Mouse (Mus musculus) ES-Bruce4 (cell line): Measurements from ENCODE around the gene Sh2b3. TPM values are rescaled to one million over a fixed set of nuclear protein-coding genes. Genes with fewer than 3 reads are reported as not detected.

Source experiments
- H3K27ac ChIP-seq: 2 replicates; pipeline ENCODE4 v1.5.1; 2012; ENCODE audit warnings: low read length, inconsistent platforms; ENCODE audit not compliant: insufficient read depth
- H3K27me3 ChIP-seq: 2 replicates; pipeline ENCODE4 v1.6.1; 2012; ENCODE audit warnings: mild to moderate bottlenecking, low read length, inconsistent platforms; ENCODE audit not compliant: control insufficient read depth, poor library complexity, insufficient read depth, severe bottlenecking
- H3K36me3 ChIP-seq: 2 replicates; pipeline ENCODE4 v1.6.1; 2012; ENCODE audit warnings: inconsistent platforms, mild to moderate bottlenecking, low read length, moderate library complexity; ENCODE audit not compliant: control insufficient read depth, poor library complexity, insufficient read depth, severe bottlenecking
- H3K4me1 ChIP-seq: one replicate; pipeline ENCODE4 v1.8.1; 2011; ENCODE audit warnings: low read length; ENCODE audit not compliant: control insufficient read depth, insufficient read depth
- H3K4me3 ChIP-seq: 2 replicates; pipeline ENCODE4 v1.5.1; 2011; ENCODE audit warnings: low read depth, mild to moderate bottlenecking, low read length
- H3K9ac ChIP-seq: 2 replicates; pipeline ENCODE4 v1.6.1; 2012; ENCODE audit warnings: low read depth, mild to moderate bottlenecking, inconsistent platforms; ENCODE audit not compliant: poor library complexity, severe bottlenecking
- H3K9me3 ChIP-seq: replicated peaks from 2 replicates; pipeline ENCODE4 v1.6.1; 2012; ENCODE audit warnings: mild to moderate bottlenecking, low read length, inconsistent platforms; ENCODE audit not compliant: control insufficient read depth, poor library complexity, insufficient read depth, severe bottlenecking
- CTCF ChIP-seq: IDR thresholded peaks from one replicate; pipeline ENCODE4 v1.8.1; 2011; ENCODE audit warnings: low read depth, low read length
- EP300 ChIP-seq: IDR thresholded peaks from 2 replicates; pipeline ENCODE4 v1.6.1; 2011; ENCODE audit warnings: low read depth, low read length; ENCODE audit not compliant: insufficient read depth
- POLR2A ChIP-seq: IDR thresholded peaks from one replicate; pipeline ENCODE4 v1.8.1; 2011; ENCODE audit warnings: low read length; ENCODE audit not compliant: insufficient read depth
- polyA plus RNA-seq: library from polyadenylated mRNA; stranded (reverse); fragments of >200 nt; gene quantifications from 2 replicates; pipeline ENCODE4 v1.2.4, GENCODE M21; 2011; ENCODE audit warnings: low read depth; ENCODE audit not compliant: missing spikeins, insufficient read depth, insufficient read length

Sh2b3 gene
- 8.0 and 8.5 TPM in 2 replicates for polyA plus RNA-seq

DNA sequence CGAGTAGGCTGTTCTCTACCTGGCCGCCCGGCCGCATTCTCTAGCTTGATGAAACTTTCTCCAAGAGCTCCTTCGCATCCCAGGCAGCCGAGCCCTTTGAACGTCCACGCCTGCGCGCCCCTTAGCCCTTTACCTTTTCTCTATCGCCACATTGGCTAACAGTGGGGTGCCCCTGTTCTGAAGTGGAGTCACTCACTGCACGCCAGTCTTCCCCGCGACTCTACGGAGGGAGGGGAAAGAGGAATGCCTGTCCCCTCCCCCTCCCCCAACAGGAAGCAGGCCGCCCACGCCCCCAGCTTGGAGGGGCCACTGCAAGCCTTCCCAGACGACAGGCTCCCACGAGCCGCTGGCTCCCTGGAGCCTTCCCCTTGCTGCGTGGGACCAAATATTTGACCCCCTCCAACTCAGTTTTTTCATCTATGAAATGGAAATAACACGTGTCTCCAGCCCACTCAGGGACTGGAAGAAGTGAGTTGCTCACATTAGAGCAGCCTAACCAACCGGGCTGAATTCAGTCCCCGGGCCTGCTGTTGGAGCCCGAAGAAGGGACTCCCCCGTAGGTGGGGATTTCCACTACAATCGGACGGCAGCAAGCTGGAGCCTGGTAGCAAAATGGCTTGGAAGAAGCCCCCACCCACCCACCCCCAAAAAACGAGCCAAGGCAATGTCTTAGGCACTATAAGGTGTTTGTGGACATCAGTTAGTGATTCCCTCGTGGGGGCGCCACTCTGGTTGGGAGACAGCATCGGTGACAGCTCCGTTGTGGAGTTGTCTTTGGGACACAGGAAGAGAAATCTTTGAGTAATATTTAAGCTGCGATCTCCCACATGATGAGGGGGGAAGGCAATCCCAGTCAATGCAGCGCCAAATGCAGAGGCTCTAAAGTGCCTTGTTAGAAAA is at the start of gene Sh2b3:
Sh2b3 (minus strand) TSS at position 206 of the 900 bp plus-strand sequence.
- H3K27me3 ChIP-seq: no peaks in the 10 kb centered on the region
- H3K4me3 ChIP-seq: peak within 1 kb of the TSS; percentile 85
- H3K4me1 ChIP-seq: peaks cover 11% of the 10 kb centered on the region
- no peaks in the 10 kb centered on the region for H3K36me3 ChIP-seq
- no peak within 1 kb of the TSS; the same call in 1 of the 2 replicates for H3K27ac ChIP-seq
- peak within 1 kb of the TSS; percentile 94 for H3K9ac ChIP-seq
- no peaks in the 10 kb centered on the region for H3K9me3 ChIP-seq
- TF ChIP-seq POLR2A: no peak
- TF ChIP-seq EP300: peak; percentile 50; the same call in 1 of the 2 replicates
- no peak for TF ChIP-seq CTCF

DNA sequence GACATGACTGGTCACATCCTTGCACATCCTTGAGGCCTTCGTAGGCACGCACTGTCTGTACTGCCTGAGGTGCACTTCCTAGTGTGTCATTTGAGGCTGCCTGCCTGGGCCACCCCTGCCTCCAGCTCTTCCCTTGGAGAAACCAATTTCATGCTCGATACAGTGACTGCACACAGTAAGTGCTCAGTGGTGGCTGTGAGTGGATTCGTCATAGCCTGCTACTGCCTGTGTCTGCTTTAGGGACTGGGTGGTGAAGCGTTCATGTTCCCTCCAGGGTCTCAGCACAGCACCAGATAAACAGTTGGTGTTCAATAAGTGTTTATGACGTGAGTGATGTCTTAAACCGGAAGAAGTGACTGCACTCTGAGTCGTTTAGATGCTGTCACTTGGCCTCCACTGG is 45.9 kb upstream of the Sh2b3 start:
- no peak overlapping the region for H3K27ac ChIP-seq
- no peaks in the 10 kb centered on the region for H3K36me3 ChIP-seq
- TF ChIP-seq CTCF (no peak), POLR2A (no peak), EP300 (no peak)
- H3K9ac ChIP-seq: no peak overlapping the region
- peaks cover 7% of the 10 kb centered on the region for H3K4me1 ChIP-seq
- no peaks in the 10 kb centered on the region for H3K27me3 ChIP-seq
- no peaks in the 10 kb centered on the region for H3K9me3 ChIP-seq
- H3K4me3 ChIP-seq: no peak overlapping the region

DNA sequence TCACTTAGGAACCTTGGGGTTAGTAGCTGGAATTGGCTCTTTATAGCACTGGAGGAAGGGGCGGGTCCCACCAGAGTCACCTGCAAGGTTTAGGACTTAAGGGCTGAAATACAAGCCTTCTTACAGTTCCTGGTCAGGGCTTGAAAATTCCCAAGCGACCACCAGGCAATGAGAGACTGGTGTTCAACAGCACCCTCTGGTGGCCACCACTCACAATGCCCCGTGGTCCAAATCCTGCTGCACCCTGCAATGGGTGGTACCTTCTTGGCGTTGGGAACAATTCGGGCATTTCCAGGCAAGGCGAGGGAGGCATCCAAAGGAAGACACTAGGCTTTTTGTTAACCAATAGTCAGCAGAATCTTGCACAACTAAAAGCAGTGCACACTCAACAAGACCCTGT is 41.8 kb upstream of the Sh2b3 start:
- Histone ChIP-seq H3K27ac (no peak overlapping the region), H3K4me1 (peaks cover 7% of the 10 kb centered on the region), H3K4me3 (no peak overlapping the region), H3K9ac (no peak overlapping the region), H3K36me3 (no peaks in the 10 kb centered on the region), H3K27me3 (no peaks in the 10 kb centered on the region), H3K9me3 (no peaks in the 10 kb centered on the region)
- TF ChIP-seq CTCF: peak; percentile 94
- no peak for TF ChIP-seq POLR2A

GRCm38 (mm10) chr5:121878703-121879102 is 41.3 kb upstream of the Sh2b3 start:
- Histone ChIP-seq H3K9me3 (no peaks in the 10 kb centered on the region), H3K27me3 (no peaks in the 10 kb centered on the region), H3K4me1 (peaks cover 7% of the 10 kb centered on the region), H3K36me3 (no peaks in the 10 kb centered on the region), H3K27ac (no peak overlapping the region), H3K4me3 (no peak overlapping the region), H3K9ac (no peak overlapping the region)
- TF ChIP-seq CTCF (no peak), POLR2A (no peak), EP300 (no peak)

- H3K9ac ChIP-seq: no peak overlapping the region
- TF ChIP-seq POLR2A (no peak), CTCF (no peak), EP300 (no peak)
- H3K9me3 ChIP-seq: no peaks in the 10 kb centered on the region
- no peak overlapping the region for H3K4me3 ChIP-seq
- H3K27me3 ChIP-seq: no peaks in the 10 kb centered on the region
- peaks cover 2% of the 10 kb centered on the region for H3K4me1 ChIP-seq
- no peak overlapping the region for H3K27ac ChIP-seq
- no peaks in the 10 kb centered on the region for H3K36me3 ChIP-seq
These were observed 39.5 kb upstream of the Sh2b3 start for GRCm38 (mm10) chr5:121876901-121877300.

DNA sequence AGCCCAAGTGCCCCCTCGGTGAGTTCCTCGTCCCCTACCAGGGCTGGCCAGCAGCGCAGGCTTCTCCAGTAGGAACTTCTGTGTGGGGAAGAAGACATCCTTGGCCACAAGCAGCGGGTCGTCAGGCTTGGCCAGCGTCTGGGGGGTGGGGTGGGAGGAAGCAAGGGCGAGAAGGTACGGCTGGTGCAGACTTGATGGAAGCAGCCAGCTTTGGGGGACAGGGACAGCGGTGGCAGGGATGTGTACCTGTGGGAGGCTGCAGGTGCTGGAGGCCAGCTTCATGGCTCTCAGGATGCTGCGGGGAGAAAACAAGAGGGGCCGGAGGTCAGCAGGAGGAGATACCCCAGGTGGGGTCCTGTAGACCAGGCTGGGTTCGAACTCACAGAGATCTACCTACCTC is 37.6 kb upstream of the Sh2b3 start:
- peaks cover 2% of the 10 kb centered on the region for H3K4me1 ChIP-seq
- no peaks in the 10 kb centered on the region for H3K36me3 ChIP-seq
- no peak for TF ChIP-seq CTCF
- no peak for TF ChIP-seq POLR2A
- no peak overlapping the region for H3K4me3 ChIP-seq
- no peak overlapping the region for H3K9ac ChIP-seq
- no peaks in the 10 kb centered on the region for H3K27me3 ChIP-seq
- H3K27ac ChIP-seq: no peak overlapping the region
- H3K9me3 ChIP-seq: no peaks in the 10 kb centered on the region
